Mouse (Mus musculus) stomach, postnatal 0 days (tissue): ENCODE results near the gene Nos2. TPM values are rescaled to one million over a fixed set of nuclear protein-coding genes. Genes with fewer than 3 reads are reported as not detected.
"Not testable (repeated sequence)": the region's sequence is repeated elsewhere in the genome, so short reads cannot be mapped to it uniquely, and the experiment has no call there.

Experiments
- ATAC-seq: fragments of 200-750 bp; cut with Nextera tagmentation; 2 replicates; pipeline ENCODE4 v1.8.0; 2017; ENCODE audit not compliant: low FRiP score, low TSS enrichment
- DNase-seq: peaks from one replicate; pipeline ENCODE4 v3.0.0-alpha.2; 2016; ENCODE audit warnings: low spot score
- H3K27ac ChIP-seq: fragments of 300-500 bp; sonication (generic); replicated peaks from 2 replicates; pipeline ENCODE4 v1.5.1; 2014; ENCODE audit warnings: mild to moderate bottlenecking, control low read depth
- H3K27me3 ChIP-seq: fragments of 300-500 bp; sonication (generic); 2 replicates; pipeline ENCODE4 v1.6.1; 2014; ENCODE audit warnings: low read length; ENCODE audit not compliant: control insufficient read depth, insufficient read depth
- H3K36me3 ChIP-seq: fragments of 300-500 bp; sonication (generic); 2 replicates; pipeline ENCODE4 v1.6.1; 2014; ENCODE audit warnings: low read length, mixed read lengths; ENCODE audit not compliant: control insufficient read depth, insufficient read depth
- H3K4me1 ChIP-seq: fragments of 300-500 bp; sonication (generic); replicated peaks from 2 replicates; pipeline ENCODE4 v1.6.1; 2014; ENCODE audit warnings: antibody characterized with exemption; ENCODE audit not compliant: control insufficient read depth, insufficient read depth
- H3K4me2 ChIP-seq: fragments of 300-500 bp; sonication (generic); replicated peaks from 2 replicates; pipeline ENCODE4 v1.6.1; 2014; ENCODE audit warnings: low read depth, mild to moderate bottlenecking, control low read depth, moderate library complexity
- H3K4me3 ChIP-seq: fragments of 300-500 bp; sonication (generic); 2 replicates; pipeline ENCODE4 v1.5.1; 2014; ENCODE audit warnings: low read depth, low read length, control low read depth
- H3K9ac ChIP-seq: fragments of 300-500 bp; sonication (generic); 2 replicates; pipeline ENCODE4 v1.6.1; 2014; ENCODE audit warnings: mild to moderate bottlenecking, low read length, control low read depth, mixed read lengths
- H3K9me3 ChIP-seq: fragments of 300-500 bp; sonication (generic); 2 replicates; pipeline ENCODE4 v1.6.1; 2016; ENCODE audit warnings: low read length; ENCODE audit not compliant: control insufficient read depth
- CTCF ChIP-seq: IDR thresholded peaks from 2 replicates; pipeline ENCODE4 v1.5.1; 2016; ENCODE audit warnings: antibody characterized with exemption, low read depth, mild to moderate bottlenecking, moderate library complexity
- EP300 ChIP-seq: optimal IDR thresholded peaks from 2 replicates; pipeline ENCODE3; 2016; ENCODE audit warnings: antibody characterized with exemption
- WGBS: fragments of 180-500 bp; shearing (Covaris S2); extraction: QIAGEN DNeasy Blood & Tissue Kit; methylation state at CpG from one replicate; pipeline ENCODE4 v1.1.7; 2014; 5-methylcytosine and 5-hydroxymethylcytosine counted together
- polyA plus RNA-seq: library from polyadenylated mRNA; unstranded; fragments of >200 nt; fragmentation: Nextera tagmentation; extraction: Ambion mirVana; gene quantifications from 2 replicates; pipeline ENCODE4 v1.2.1, GENCODE M21; 2015

Gene Nos2
- polyA plus RNA-seq, 1 experiment from 2014 or later, result 0.27 TPM

- Histone ChIP-seq H3K36me3 (no peaks in the 10 kb centered on the region), H3K4me2 (no peak overlapping the region), H3K9ac (no peak overlapping the region), H3K9me3 (no peaks in the 10 kb centered on the region), H3K4me3 (no peak overlapping the region), H3K27me3 (no peaks in the 10 kb centered on the region), H3K27ac (peak overlapping the region; percentile 56), H3K4me1 (peaks cover 2% of the 10 kb centered on the region; the same call in 1 of the 2 replicates)
- ATAC-seq (no peak), DNase-seq (peak; percentile 41)
- 79% methylated on average over 10 of the region's 10 CpGs for WGBS
- TF ChIP-seq CTCF (no peak), EP300 (no peak)
Measured at GRCm38 (mm10) chr11:78986311-78987002, 65.9 kb downstream of the Nos2 start.

- H3K4me2 ChIP-seq, ATAC-seq, H3K27me3 ChIP-seq, H3K9ac ChIP-seq, H3K36me3 ChIP-seq, H3K9me3 ChIP-seq, DNase-seq, H3K27ac ChIP-seq, H3K4me1 ChIP-seq, H3K4me3 ChIP-seq: not testable (repeated sequence)
- 94% methylated on average over 11 of the region's 11 CpGs for WGBS
Measured at GRCm38 (mm10) chr11:78989206-78989605, 68.6 kb downstream of the Nos2 start.

GRCm38 (mm10) chr11:78990096-78990495 is 69.5 kb downstream of the Nos2 start:
- no peak for ATAC-seq
- H3K9ac ChIP-seq, result no peak overlapping the region
- no peak overlapping the region for H3K4me3 ChIP-seq
- no peak for DNase-seq
- H3K36me3 ChIP-seq, result no peaks in the 10 kb centered on the region
- H3K9me3 ChIP-seq, result no peaks in the 10 kb centered on the region
- H3K4me1 ChIP-seq, result peaks cover 2% of the 10 kb centered on the region; the same call in 1 of the 2 replicates
- no peak overlapping the region for H3K4me2 ChIP-seq
- no peaks in the 10 kb centered on the region for H3K27me3 ChIP-seq
- no peak for TF ChIP-seq CTCF
- no peak for TF ChIP-seq EP300
- 92% methylated on average over 9 of the region's 9 CpGs for WGBS
- no peak overlapping the region for H3K27ac ChIP-seq

GRCm38 (mm10) chr11:78990875-78991543 is 70.4 kb downstream of the Nos2 start:
- not testable (repeated sequence) for H3K36me3 ChIP-seq, H3K9ac ChIP-seq, H3K27me3 ChIP-seq, DNase-seq, H3K27ac ChIP-seq, H3K4me3 ChIP-seq, ATAC-seq, H3K4me1 ChIP-seq, H3K4me2 ChIP-seq, H3K9me3 ChIP-seq
- 64% methylated on average over 5 of the region's 5 CpGs for whole genome bisulfite sequencing

- H3K36me3 ChIP-seq, result no peaks in the 10 kb centered on the region
- no peak overlapping the region for H3K4me3 ChIP-seq
- DNase-seq (no peak), ATAC-seq (no peak)
- H3K9me3 ChIP-seq, result no peaks in the 10 kb centered on the region
- WGBS, result 51% methylated on average over 6 of the region's 6 CpGs
- H3K27ac ChIP-seq, result no peak overlapping the region; the same call in 1 of the 2 replicates
- peaks cover 3% of the 10 kb centered on the region; the same call in 1 of the 2 replicates for H3K4me1 ChIP-seq
- TF ChIP-seq CTCF (no peak), EP300 (no peak)
- no peak overlapping the region for H3K4me2 ChIP-seq
- H3K27me3 ChIP-seq, result no peaks in the 10 kb centered on the region
- no peak overlapping the region for H3K9ac ChIP-seq
Measured at GRCm38 (mm10) chr11:78999118-78999517, 78.5 kb downstream of the Nos2 start.

GRCm38 (mm10) chr11:79001871-79002270 is 81.3 kb downstream of the Nos2 start:
- Histone ChIP-seq H3K4me3 (no peak overlapping the region), H3K27ac (peak overlapping the region; percentile 80), H3K36me3 (no peaks in the 10 kb centered on the region), H3K4me1 (peaks cover 3% of the 10 kb centered on the region; the same call in 1 of the 2 replicates), H3K4me2 (no peak overlapping the region), H3K9ac (0 out of 2 replicates have a peak overlapping the region, but pooled peaks have one; percentile 4), H3K9me3 (no peaks in the 10 kb centered on the region), H3K27me3 (no peaks in the 10 kb centered on the region)
- no peak for DNase-seq
- no peak for ATAC-seq
- TF ChIP-seq CTCF, result no peak
- no peak for TF ChIP-seq EP300
- WGBS, result 79% methylated on average over 4 of the region's 4 CpGs
